Mouse (Mus musculus): ENCODE measurements around the gene Lpar1.

Lpar1 gene

GRCm38 (mm10) chr4:58447841-58448240 is 105.9 kb downstream of the Lpar1 start:
- DNase-seq (ENCODE audit: low spot score), result no peak

- no peak for DNase-seq (ENCODE audit: low spot score)
These were observed 107.9 kb downstream of the Lpar1 start for GRCm38 (mm10) chr4:58445846-58446245.

- DNase-seq (ENCODE audit: low spot score), result peak; percentile 21
These were observed 111.4 kb downstream of the Lpar1 start for GRCm38 (mm10) chr4:58442338-58442737.

GRCm38 (mm10) chr4:58438654-58439053 is 115.0 kb downstream of the Lpar1 start:
- no peak for DNase-seq (ENCODE audit: low spot score)

- DNase-seq (ENCODE audit: low spot score), result no peak
These were observed 116.4 kb downstream of the Lpar1 start for GRCm38 (mm10) chr4:58437271-58437670.

GRCm38 (mm10) chr4:58423276-58423930 is 130.3 kb downstream of the Lpar1 start:
- DNase-seq (ENCODE audit: low spot score), result peak; percentile 13

- DNase-seq (ENCODE audit: low spot score), result peak; percentile 28
These were observed 134.5 kb downstream of the Lpar1 start for GRCm38 (mm10) chr4:58419225-58419624.

- DNase-seq (ENCODE audit: low spot score), result no peak
These were observed 136.4 kb downstream of the Lpar1 start for GRCm38 (mm10) chr4:58417319-58417718.

GRCm38 (mm10) chr4:58415537-58415936 is 138.2 kb downstream of the Lpar1 start:
- no peak for DNase-seq (ENCODE audit: low spot score)

- peak; percentile 11 for DNase-seq (ENCODE audit: low spot score)
These were observed 140.2 kb downstream of the Lpar1 start for GRCm38 (mm10) chr4:58413188-58414185.

GRCm38 (mm10) chr4:58401973-58402501 is 151.7 kb downstream of the Lpar1 start:
- no peak for DNase-seq (ENCODE audit: low spot score)

- no peak for DNase-seq (ENCODE audit: low spot score)
These were observed 152.8 kb downstream of the Lpar1 start for GRCm38 (mm10) chr4:58400861-58401341.
